Mouse (Mus musculus) heart, postnatal 0 days (tissue): ENCODE results near the gene Klhl32. TPM values are rescaled to one million over a fixed set of nuclear protein-coding genes. Genes with fewer than 3 reads are reported as not detected.
A peak's percentile ranks its signal among the peaks of the same experiment; 100 is the strongest.

Source experiments
- ATAC-seq: fragments of 200-750 bp; cut with Nextera tagmentation; 2 replicates; pipeline ENCODE4 v1.8.0; 2017; ENCODE audit warnings: low read depth, moderate number of reproducible peaks, moderate library complexity; ENCODE audit not compliant: insufficient read depth
- DNase-seq: peaks from one replicate; pipeline ENCODE4 v3.0.0-alpha.2; 2016; ENCODE audit warnings: low spot score
- H3K27ac ChIP-seq: fragments of 300-500 bp; sonication (generic); 2 replicates; pipeline ENCODE4 v1.5.1; 2014; ENCODE audit warnings: low read depth, mild to moderate bottlenecking
- H3K27me3 ChIP-seq: fragments of 300-500 bp; sonication (generic); 2 replicates; pipeline ENCODE4 v1.6.1; 2014; ENCODE audit warnings: low read length, mixed read lengths; ENCODE audit not compliant: control insufficient read depth, insufficient read depth
- H3K36me3 ChIP-seq: fragments of 300-500 bp; sonication (generic); replicated peaks from 2 replicates; pipeline ENCODE4 v1.6.1; 2014; ENCODE audit warnings: low read length, mixed read lengths; ENCODE audit not compliant: control insufficient read depth, insufficient read depth
- H3K4me1 ChIP-seq: fragments of 300-500 bp; sonication (generic); 2 replicates; pipeline ENCODE4 v1.6.1; 2014; ENCODE audit warnings: antibody characterized with exemption; ENCODE audit not compliant: control insufficient read depth, insufficient read depth
- H3K4me2 ChIP-seq: fragments of 300-500 bp; sonication (generic); 2 replicates; pipeline ENCODE4 v1.6.1; 2014; ENCODE audit warnings: low read depth, mild to moderate bottlenecking, low read length, moderate library complexity
- H3K4me3 ChIP-seq: fragments of 300-500 bp; sonication (generic); 2 replicates; pipeline ENCODE4 v1.5.1; 2014; ENCODE audit warnings: low read depth, low read length
- H3K9ac ChIP-seq: fragments of 300-500 bp; sonication (generic); replicated peaks from 2 replicates; pipeline ENCODE4 v1.6.1; 2014; ENCODE audit warnings: low read depth, low read length, mixed read lengths
- H3K9me3 ChIP-seq: fragments of 300-500 bp; sonication (generic); replicated peaks from 2 replicates; pipeline ENCODE4 v1.6.1; 2016; ENCODE audit warnings: low read length; ENCODE audit not compliant: control insufficient read depth
- CTCF ChIP-seq: IDR thresholded peaks from 2 replicates; pipeline ENCODE4 v1.5.1; 2016; ENCODE audit warnings: antibody characterized with exemption, control low read depth, low read depth
- EP300 ChIP-seq: IDR thresholded peaks from 2 replicates; pipeline ENCODE4 v1.6.1; 2016; ENCODE audit warnings: antibody characterized with exemption, low read depth
- WGBS: fragments of 180-500 bp; shearing (Covaris S2); extraction: QIAGEN DNeasy Blood & Tissue Kit; methylation state at CpG from one replicate; pipeline ENCODE4 v1.1.7; 2014; 5-methylcytosine and 5-hydroxymethylcytosine counted together
- polyA plus RNA-seq: library from polyadenylated mRNA; unstranded; fragments of >200 nt; fragmentation: Nextera tagmentation; extraction: Ambion mirVana; gene quantifications from 2 replicates; pipeline ENCODE4 v1.2.1, GENCODE M21; 2015
- total RNA-seq: library from RNA; depleted of rRNA; stranded (reverse); fragments of >200 nt; gene quantifications from 2 replicates; pipeline ENCODE4 v1.2.3, GENCODE M21; 2014; ENCODE audit warnings: low replicate concordance

Gene Klhl32
- total and polyA plus RNA-seq, 2 experiments from 2014 or later, result 6.2 to 12.3 TPM

DNA sequence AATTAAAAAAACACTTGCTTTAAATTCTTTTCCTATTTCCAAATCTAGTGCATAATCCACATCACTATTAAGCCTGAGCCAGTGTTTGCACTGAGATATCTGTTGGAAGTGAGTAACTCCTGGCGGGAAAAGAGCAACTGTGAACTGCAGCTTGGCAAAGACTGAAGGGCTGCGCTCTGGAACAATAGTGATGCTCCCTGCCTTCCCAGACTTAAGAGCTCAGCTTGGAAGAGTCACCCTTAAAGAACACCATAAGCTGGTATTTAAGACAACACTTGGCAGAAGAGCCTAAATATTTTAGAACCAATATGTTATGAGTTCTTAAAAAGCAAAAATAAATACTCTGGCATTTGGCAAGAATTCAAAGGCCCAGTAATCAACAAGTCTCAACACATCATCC, 55.7 kb downstream of the Klhl32 start:
- no peak for ATAC-seq
- H3K4me1 ChIP-seq, result no peaks in the 10 kb centered on the region; the same call in 1 of the 2 replicates
- H3K27me3 ChIP-seq, result no peaks in the 10 kb centered on the region
- H3K36me3 ChIP-seq, result no peaks in the 10 kb centered on the region
- no peak overlapping the region for H3K4me2 ChIP-seq
- no peak overlapping the region for H3K27ac ChIP-seq
- WGBS, result 68% methylated on average over 2 of the region's 2 CpGs
- no peak overlapping the region for H3K9ac ChIP-seq
- DNase-seq, result no peak
- H3K4me3 ChIP-seq, result no peak overlapping the region
- TF ChIP-seq CTCF (no peak), EP300 (no peak)
- no peaks in the 10 kb centered on the region for H3K9me3 ChIP-seq

DNA sequence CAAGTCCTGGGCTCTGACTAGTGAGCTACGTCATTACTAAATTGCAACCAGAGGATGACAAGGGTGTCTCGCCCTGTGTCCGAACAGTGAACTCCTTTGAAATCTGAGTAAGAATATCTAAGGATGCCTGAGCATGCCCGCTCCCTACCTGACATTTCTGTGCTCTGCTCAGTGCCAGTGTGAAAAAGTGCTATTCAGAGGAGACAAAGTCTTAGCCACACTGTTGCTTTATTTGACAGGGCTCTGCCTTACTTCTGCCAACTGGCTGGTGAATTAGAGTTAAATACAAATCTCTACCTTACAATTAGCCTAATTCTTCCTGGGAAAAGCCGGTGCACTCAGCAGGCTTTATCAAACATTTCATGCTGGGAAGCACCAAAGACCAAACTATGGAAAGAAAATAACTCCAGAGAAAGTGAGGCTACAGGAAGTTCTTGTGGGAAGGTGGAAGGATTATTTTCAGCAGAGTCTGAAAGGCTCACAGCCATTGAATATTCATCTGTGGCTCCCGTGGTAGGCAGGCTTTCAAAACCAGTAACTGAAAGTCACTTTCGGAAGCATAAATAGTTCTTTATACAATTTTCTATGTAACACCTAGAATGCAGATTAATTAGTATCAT, 57.1 kb downstream of the Klhl32 start:
- no peak for DNase-seq
- Histone ChIP-seq H3K9ac (no peak overlapping the region), H3K9me3 (no peaks in the 10 kb centered on the region), H3K36me3 (no peaks in the 10 kb centered on the region), H3K4me3 (no peak overlapping the region), H3K27me3 (no peaks in the 10 kb centered on the region), H3K4me1 (peaks cover 3% of the 10 kb centered on the region), H3K4me2 (no peak overlapping the region), H3K27ac (no peak overlapping the region)
- ATAC-seq, result no peak
- no peak for TF ChIP-seq CTCF
- no peak for TF ChIP-seq EP300
- 63% methylated on average over 7 of the region's 7 CpGs for WGBS

DNA sequence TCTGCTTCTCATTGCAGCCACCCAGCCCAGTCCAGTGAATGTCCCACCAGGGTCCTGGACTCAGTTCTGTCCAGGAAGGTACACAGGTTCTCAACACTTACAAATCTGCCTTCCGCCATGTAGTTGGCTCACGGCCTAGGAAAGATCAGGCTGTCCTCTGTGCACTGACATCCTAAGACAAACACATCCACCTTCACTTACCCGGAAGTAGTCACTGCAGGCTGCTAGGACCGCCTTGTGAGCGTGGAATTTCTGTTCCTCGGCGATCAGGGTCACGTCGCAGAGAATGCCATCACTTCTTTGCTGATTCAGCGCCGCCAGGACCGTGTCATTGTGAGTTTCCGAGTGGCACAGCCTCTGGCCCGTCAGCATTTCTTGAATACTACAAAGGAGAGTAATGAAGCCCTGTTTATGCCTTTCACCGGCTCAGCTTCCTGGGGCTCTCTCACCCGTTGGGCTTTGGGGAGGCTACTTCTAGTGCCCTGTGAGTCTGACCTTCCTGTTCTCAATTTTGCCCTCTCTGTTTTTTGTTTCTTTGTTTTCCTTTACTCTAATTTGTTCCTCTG, 58.4 kb downstream of the Klhl32 start:
- no peaks in the 10 kb centered on the region for H3K36me3 ChIP-seq
- H3K9me3 ChIP-seq, result no peaks in the 10 kb centered on the region
- peak overlapping the region; percentile 56 for H3K27ac ChIP-seq
- peaks cover 4% of the 10 kb centered on the region for H3K4me1 ChIP-seq
- TF ChIP-seq CTCF (no peak), EP300 (no peak)
- 20% methylated on average over 16 of the region's 16 CpGs for WGBS
- ATAC-seq (peak; percentile 62), DNase-seq (peak; percentile 23)
- 0 out of 2 replicates have a peak overlapping the region, but pooled peaks have one; percentile 11 for H3K9ac ChIP-seq
- peak overlapping the region; percentile 4; the same call in 1 of the 2 replicates for H3K4me3 ChIP-seq
- H3K4me2 ChIP-seq, result peak overlapping the region; percentile 43
- no peaks in the 10 kb centered on the region for H3K27me3 ChIP-seq

DNA sequence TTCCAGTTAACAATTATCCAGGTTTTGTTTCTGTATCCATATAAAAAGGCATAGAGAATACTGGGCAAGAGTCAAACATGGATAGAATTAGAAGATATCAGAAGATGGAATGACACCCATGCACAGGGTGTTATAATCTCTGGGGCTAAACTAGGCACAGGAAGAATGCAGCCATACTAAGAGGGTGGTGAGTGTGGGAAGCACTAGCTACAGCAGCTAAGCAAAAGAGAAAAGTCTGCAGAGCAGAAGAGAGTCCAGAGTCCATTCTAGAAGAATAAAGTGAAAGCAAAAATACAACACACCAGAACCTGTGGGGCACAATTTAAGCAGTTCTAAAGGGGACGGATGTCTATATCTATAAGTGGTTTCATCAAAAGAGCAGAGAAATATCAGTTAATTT, 61.6 kb downstream of the Klhl32 start:
- Histone ChIP-seq H3K4me3 (no peak overlapping the region), H3K27ac (peak overlapping the region; percentile 25; the same call in 1 of the 2 replicates), H3K4me2 (no peak overlapping the region), H3K9me3 (no peaks in the 10 kb centered on the region), H3K27me3 (no peaks in the 10 kb centered on the region), H3K9ac (no peak overlapping the region), H3K36me3 (no peaks in the 10 kb centered on the region), H3K4me1 (peaks cover 4% of the 10 kb centered on the region)
- no peak for ATAC-seq
- TF ChIP-seq CTCF (no peak), EP300 (no peak)
- no peak for DNase-seq
- WGBS, result 42% methylated on average over 1 of the region's 1 CpGs

DNA sequence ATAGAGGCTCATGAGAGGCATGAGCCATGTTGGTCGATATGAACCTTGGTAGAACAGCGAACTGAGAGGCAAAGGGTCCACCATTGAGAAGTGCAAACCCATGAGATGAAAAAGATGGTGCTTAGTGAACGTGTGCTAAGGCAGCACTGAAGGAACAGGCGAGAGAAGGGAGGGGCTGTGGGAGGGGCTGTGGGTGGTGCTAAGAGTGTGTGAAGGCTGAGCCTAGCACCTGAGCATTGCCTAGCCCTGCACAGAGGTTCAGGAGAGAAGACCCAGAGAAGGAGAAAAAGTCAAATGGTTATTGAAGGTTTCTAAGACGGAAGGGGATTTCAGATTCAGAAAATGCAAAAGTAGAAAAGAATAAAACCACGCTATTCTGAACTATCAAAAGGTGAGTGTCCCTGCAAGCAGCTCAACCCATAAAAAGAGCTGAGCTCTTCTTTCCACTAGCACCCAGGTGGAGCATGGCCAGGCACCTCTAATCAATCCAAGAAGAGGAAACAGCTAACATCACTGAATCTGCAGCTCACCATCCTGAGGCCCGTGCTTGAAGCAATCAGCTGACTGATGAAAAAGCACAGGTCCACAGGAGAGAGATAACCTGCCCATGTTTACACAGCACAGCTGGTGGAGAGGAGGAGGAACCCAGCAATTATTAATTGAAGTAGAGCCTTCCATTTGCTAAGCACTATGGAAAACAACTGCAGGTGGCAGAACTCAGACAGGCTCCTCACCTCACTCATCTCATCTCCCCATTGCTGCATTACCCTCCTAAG, 65.0 kb downstream of the Klhl32 start:
- ATAC-seq (no peak), DNase-seq (no peak)
- Histone ChIP-seq H3K9ac (no peak overlapping the region), H3K27me3 (no peaks in the 10 kb centered on the region), H3K36me3 (no peaks in the 10 kb centered on the region), H3K27ac (no peak overlapping the region), H3K4me1 (peaks cover 4% of the 10 kb centered on the region; the same call in 1 of the 2 replicates), H3K4me2 (no peak overlapping the region), H3K9me3 (no peaks in the 10 kb centered on the region), H3K4me3 (no peak overlapping the region)
- 50% methylated on average over 7 of the region's 7 CpGs for WGBS
- TF ChIP-seq EP300 (no peak), CTCF (no peak)
